Mouse (Mus musculus): ENCODE data around the gene Tead2. TPM values are rescaled to one million over a fixed set of nuclear protein-coding genes. Genes with fewer than 3 reads are reported as not detected.
"Not testable (repeated sequence)": the region's sequence is repeated elsewhere in the genome, so short reads cannot be mapped to it uniquely, and the experiment has no call there.

Gene Tead2
- polyA plus RNA-seq, 1 experiment = 44.1 TPM

DNA sequence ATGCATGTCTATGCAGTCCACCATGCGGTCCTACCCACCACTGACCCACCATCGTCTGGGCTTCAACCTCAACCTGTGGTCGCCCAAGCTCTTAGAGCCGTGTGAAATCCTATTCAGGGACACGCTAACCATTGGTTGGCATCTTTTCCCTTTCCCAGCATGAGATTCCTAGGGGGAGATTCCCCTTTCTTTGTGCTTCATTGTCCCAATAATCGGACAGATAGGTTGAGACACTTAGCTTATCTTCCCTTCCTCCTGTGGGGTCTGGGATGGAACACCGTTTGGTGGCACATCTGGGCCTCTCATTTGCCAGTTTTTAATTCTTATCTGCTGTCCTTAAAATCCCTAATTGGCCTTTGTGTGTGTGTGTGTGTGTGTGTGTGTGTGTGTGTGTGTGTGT is 24.6 kb downstream of the Tead2 start:
- TF ChIP-seq CTCF (IDR thresholded peaks at IDR 0.05; ENCODE audit: insufficient read depth, low read length) (no peak), POLR2A (IDR thresholded peaks at IDR 0.05; ENCODE audit: borderline replicate concordance, extremely low read depth, low read depth, low read length) (no peak)
- Histone ChIP-seq H3K4me1 (ENCODE audit: control insufficient read depth, insufficient read depth, low read length) (peaks cover 5% of the 10 kb centered on the region; the same call in 1 of the 2 replicates), H3K4me3 (replicated peaks; ENCODE audit: extremely low read depth, low read depth, low read length) (no peak overlapping the region)
- 93% methylated on average over 7 of the region's 7 CpGs for WGBS
- no peak for DNase-seq

DNA sequence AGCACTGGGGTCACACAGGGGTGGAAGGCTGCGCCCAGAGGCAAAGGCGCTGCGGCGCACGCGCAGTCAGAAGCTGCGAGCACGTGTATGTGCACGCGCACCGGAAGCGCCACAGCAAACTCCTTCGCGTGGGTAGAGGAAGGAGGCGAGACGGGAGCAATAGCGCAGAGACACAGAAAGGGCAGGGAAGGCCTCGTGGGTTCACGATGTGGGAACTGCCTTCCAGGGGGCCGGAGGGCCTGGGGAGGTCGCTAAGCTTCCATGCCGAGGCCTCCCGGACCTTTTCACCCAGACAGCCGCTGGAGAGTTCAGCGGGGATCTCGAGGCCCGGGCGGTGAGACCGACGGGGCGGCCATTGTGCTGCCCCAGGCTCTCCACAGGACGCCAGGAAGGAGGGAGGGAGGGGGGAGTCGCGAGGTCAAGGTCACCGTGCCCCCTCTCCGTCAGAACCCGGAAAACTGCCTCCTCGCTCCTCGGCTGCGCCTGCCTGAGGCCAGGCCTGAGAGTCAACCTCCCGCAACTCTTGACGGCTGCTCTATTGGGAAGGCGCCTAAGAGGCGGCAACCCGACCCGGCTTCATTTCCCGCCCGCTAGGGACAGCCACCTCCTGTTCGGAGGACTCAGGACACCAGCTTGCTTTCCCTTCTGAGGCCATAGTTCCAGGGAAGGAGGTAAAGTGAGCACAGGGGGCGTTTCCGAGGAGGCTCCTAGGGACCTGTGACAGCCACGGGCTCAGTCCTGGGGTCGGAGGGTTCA is 25.3 kb downstream of the Tead2 start, which contains the start of gene Slc6a16:
Gene Slc6a16 (plus strand): TSS at position 453 of the 756 bp plus-strand sequence.
- Histone ChIP-seq H3K4me1 (ENCODE audit: control insufficient read depth, insufficient read depth, low read length) (peaks cover 5% of the 10 kb centered on the region; the same call in 1 of the 2 replicates), H3K4me3 (replicated peaks; ENCODE audit: extremely low read depth, low read depth, low read length) (no peak within 1 kb of the TSS)
- 34% methylated on average over 53 of the region's 53 CpGs for WGBS
- peak; percentile 15; the same call in 1 of the 2 replicates for TF ChIP-seq POLR2A (IDR thresholded peaks at IDR 0.05; ENCODE audit: borderline replicate concordance, extremely low read depth, low read depth, low read length)
- no peak for TF ChIP-seq CTCF (IDR thresholded peaks at IDR 0.05; ENCODE audit: insufficient read depth, low read length)
- DNase-seq = no peak

DNA sequence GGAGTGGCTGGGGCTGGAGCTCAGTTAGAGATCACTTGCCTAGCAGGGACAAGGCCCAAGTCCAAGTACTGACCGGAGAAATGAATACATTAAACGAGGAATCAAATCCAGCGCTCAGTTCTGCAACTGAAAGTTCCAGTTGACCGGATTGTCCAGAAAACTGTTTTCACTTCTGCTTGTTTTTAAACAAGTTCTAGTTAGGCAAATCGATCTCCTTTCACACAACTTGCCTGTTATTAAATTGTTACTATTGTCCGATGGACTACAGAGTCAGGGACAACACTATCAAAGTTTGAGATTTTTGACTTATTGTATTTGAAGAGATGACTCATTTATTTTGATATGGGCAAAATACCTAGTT is 25.8 kb downstream of the Tead2 start:
- WGBS = 89% methylated on average over 6 of the region's 6 CpGs
- TF ChIP-seq CTCF (IDR thresholded peaks at IDR 0.05; ENCODE audit: insufficient read depth, low read length) (no peak), POLR2A (IDR thresholded peaks at IDR 0.05; ENCODE audit: borderline replicate concordance, extremely low read depth, low read depth, low read length) (no peak)

GRCm38 (mm10) chr7:45247666-45248065 is 32.1 kb downstream of the Tead2 start:
- no peak overlapping the region for H3K4me3 ChIP-seq (replicated peaks; ENCODE audit: extremely low read depth, low read depth, low read length)
- 52% methylated on average over 3 of the region's 3 CpGs for WGBS
- TF ChIP-seq POLR2A (IDR thresholded peaks at IDR 0.05; ENCODE audit: borderline replicate concordance, extremely low read depth, low read depth, low read length) = no peak
- TF ChIP-seq CTCF (IDR thresholded peaks at IDR 0.05; ENCODE audit: insufficient read depth, low read length) = no peak

More for the DNA sequence above, 25.8 kb downstream of the Tead2 start:
- H3K4me1 ChIP-seq (ENCODE audit: control insufficient read depth, insufficient read depth, low read length) = peaks cover 5% of the 10 kb centered on the region; the same call in 1 of the 2 replicates
- no peak overlapping the region for H3K4me3 ChIP-seq (replicated peaks; ENCODE audit: extremely low read depth, low read depth, low read length)
- DNase-seq = no peak

DNA sequence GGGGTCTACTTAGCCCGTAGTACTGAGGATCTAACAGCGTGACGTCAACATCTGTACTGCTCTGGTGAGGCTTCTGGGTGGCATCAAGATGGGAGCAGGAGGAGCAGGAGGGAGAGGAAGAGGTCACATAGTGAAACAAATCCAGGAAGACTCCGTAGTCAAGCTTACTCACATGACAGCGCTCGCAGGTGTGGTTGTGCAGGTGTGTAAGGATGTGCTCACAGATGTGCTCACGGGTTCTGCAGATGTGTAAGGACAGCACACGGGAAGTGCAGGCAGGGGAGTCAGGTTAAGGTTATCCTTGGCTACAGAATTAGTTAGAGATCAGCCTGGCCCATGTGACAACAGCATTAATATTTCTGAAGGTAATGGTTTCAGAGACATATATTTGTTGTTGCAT is 38.3 kb downstream of the Tead2 start:
- WGBS = 83% methylated on average over 8 of the region's 8 CpGs
- Histone ChIP-seq H3K4me1 (ENCODE audit: control insufficient read depth, insufficient read depth, low read length) (no peaks in the 10 kb centered on the region), H3K4me3 (replicated peaks; ENCODE audit: extremely low read depth, low read depth, low read length) (no peak overlapping the region)
- TF ChIP-seq POLR2A (IDR thresholded peaks at IDR 0.05; ENCODE audit: borderline replicate concordance, extremely low read depth, low read depth, low read length) = no peak
- no peak for TF ChIP-seq CTCF (IDR thresholded peaks at IDR 0.05; ENCODE audit: insufficient read depth, low read length)
- DNase-seq = no peak

More at GRCm38 (mm10) chr7:45247666-45248065, 32.1 kb downstream of the Tead2 start:
- H3K4me1 ChIP-seq (ENCODE audit: control insufficient read depth, insufficient read depth, low read length) = no peaks in the 10 kb centered on the region
- DNase-seq = no peak

DNA sequence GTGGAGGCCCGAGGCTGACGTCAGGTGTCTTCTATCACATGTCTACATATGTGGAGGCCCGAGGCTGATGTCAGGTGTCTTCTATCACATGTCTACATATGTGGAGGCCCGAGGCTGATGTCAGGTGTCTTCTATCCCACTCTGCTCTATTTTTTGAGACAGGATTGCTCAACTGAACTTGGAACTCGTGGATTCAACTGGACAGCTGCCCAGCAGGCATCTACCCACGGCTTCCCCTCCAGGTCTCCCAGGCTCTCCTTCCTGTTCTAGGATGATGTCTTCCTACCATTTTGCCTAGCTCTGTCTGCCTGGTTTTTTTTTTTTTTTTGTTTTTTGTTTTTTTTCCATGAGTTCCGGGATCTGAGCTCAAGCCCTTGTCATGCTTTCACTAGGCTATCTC is 40.3 kb downstream of the Tead2 start:
- WGBS = 54% methylated on average over 7 of the region's 7 CpGs
- not testable (repeated sequence) for H3K4me3 ChIP-seq (replicated peaks; ENCODE audit: extremely low read depth, low read depth, low read length); H3K4me1 ChIP-seq (ENCODE audit: control insufficient read depth, insufficient read depth, low read length)
- DNase-seq = peak; percentile 19

- H3K4me3 ChIP-seq (replicated peaks; ENCODE audit: extremely low read depth, low read depth, low read length) = no peak overlapping the region
- no peak for TF ChIP-seq CTCF (IDR thresholded peaks at IDR 0.05; ENCODE audit: insufficient read depth, low read length)
- no peak for TF ChIP-seq POLR2A (IDR thresholded peaks at IDR 0.05; ENCODE audit: borderline replicate concordance, extremely low read depth, low read depth, low read length)
- DNase-seq = no peak
- 50% methylated on average over 11 of the region's 11 CpGs for WGBS
- no peaks in the 10 kb centered on the region for H3K4me1 ChIP-seq (ENCODE audit: control insufficient read depth, insufficient read depth, low read length)
Observed at GRCm38 (mm10) chr7:45257063-45257840, 41.7 kb downstream of the Tead2 start.

DNA sequence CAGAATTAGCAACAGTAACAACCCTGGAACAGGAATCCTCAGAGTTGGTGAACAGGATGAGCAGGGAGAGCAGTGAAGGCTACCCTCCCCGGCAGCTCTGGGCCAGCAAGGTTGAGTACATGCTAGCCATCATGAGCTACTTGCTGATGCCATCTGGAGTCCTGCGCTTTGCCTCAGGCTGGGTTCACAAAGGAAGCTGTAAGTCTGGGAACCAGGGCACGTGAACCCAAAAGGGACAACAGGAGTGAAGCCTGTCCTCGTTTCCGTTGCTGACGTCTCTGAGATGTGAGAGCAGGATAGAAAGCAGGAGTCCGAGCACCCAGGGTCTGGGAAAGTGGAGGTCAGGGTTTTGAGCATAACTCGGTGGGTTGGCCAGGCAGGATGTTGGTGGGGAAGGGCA is 43.7 kb downstream of the Tead2 start:
- H3K4me1 ChIP-seq (ENCODE audit: control insufficient read depth, insufficient read depth, low read length) = no peaks in the 10 kb centered on the region
- TF ChIP-seq POLR2A (IDR thresholded peaks at IDR 0.05; ENCODE audit: borderline replicate concordance, extremely low read depth, low read depth, low read length) (no peak), CTCF (IDR thresholded peaks at IDR 0.05; ENCODE audit: insufficient read depth, low read length) (no peak)
- WGBS = 83% methylated on average over 8 of the region's 8 CpGs

DNA sequence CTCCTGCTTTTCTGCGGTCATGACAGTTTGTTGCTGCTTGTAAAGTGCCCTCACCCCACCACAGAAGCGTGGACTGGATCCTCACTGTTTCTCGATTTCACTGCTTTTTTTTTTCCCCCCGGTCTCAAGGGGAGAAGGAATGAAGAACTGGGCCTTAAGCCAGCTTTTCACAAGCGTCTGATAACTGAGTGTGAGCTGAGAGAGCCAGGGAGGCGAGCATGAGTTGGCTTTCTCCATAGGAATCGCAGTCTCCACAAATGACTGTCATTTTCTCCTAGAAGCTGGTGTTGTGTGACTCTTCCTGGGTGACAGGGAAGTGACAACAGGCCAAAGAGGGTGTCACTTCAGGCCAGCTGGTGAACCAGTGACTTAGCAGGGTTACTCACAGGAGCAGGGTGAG is 46.7 kb downstream of the Tead2 start:
- TF ChIP-seq POLR2A (IDR thresholded peaks at IDR 0.05; ENCODE audit: borderline replicate concordance, extremely low read depth, low read depth, low read length) (no peak), CTCF (IDR thresholded peaks at IDR 0.05; ENCODE audit: insufficient read depth, low read length) (no peak)
- no peak for DNase-seq
- Histone ChIP-seq H3K4me3 (replicated peaks; ENCODE audit: extremely low read depth, low read depth, low read length) (no peak overlapping the region), H3K4me1 (ENCODE audit: control insufficient read depth, insufficient read depth, low read length) (no peaks in the 10 kb centered on the region)
- 36% methylated on average over 7 of the region's 7 CpGs for WGBS

More for the DNA sequence above, 43.7 kb downstream of the Tead2 start:
- no peak for DNase-seq
- no peak overlapping the region for H3K4me3 ChIP-seq (replicated peaks; ENCODE audit: extremely low read depth, low read depth, low read length)

Data from lung, adult 2 months (tissue).